Mouse (Mus musculus): ENCODE results near the gene Pirt.

GRCm38 (mm10) chr11:66911811-66912210, at the start of gene Pirt:
- TF ChIP-seq CTCF (conservative IDR thresholded peaks at IDR 0.05; ENCODE audit: low read length) (no peak), POU5F1 (IDR thresholded peaks at IDR 0.05; ENCODE audit: borderline replicate concordance, low read length) (no peak)
